Mouse (Mus musculus): ENCODE data around the gene Hrc. TPM values are rescaled to one million over a fixed set of nuclear protein-coding genes. Genes with fewer than 3 reads are reported as not detected.
"Not testable (repeated sequence)": the region's sequence is repeated elsewhere in the genome, so short reads cannot be mapped to it uniquely, and the experiment has no call there.

The Hrc gene
- total RNA-seq, 4 experiments from 2014 or later: 1,032 to 1,216 (median 1,081) TPM

GRCm38 (mm10) chr7:45333431-45333982 lies 1.6 kb upstream of the Hrc start, which contains the start of gene Trpm4:
Gene Trpm4, minus strand, starts transcription at chr7:45333780.
- peak; percentile 91 for DNase-seq (ENCODE audit: low spot score)

- DNase-seq (ENCODE audit: low spot score): peak; percentile 55
Observed at GRCm38 (mm10) chr7:45334605-45335004, 485 bp upstream of the Hrc start.

- DNase-seq (ENCODE audit: low spot score): no peak
Observed at GRCm38 (mm10) chr7:45336319-45336718, 1.2 kb downstream of the Hrc start.

- DNase-seq (ENCODE audit: low spot score): no peak
Observed at GRCm38 (mm10) chr7:45337469-45337868, 2.4 kb downstream of the Hrc start.

- DNase-seq (ENCODE audit: low spot score): no peak
Observed at GRCm38 (mm10) chr7:45338161-45338911, 3.2 kb downstream of the Hrc start.

GRCm38 (mm10) chr7:45339410-45340065 lies 4.4 kb downstream of the Hrc start:
- DNase-seq (ENCODE audit: low spot score): peak; percentile 49

- DNase-seq (ENCODE audit: low spot score): no peak
Observed at GRCm38 (mm10) chr7:45340066-45340442, 5.0 kb downstream of the Hrc start.

GRCm38 (mm10) chr7:45340669-45341068 lies 5.6 kb downstream of the Hrc start:
- peak; percentile 63 for DNase-seq (ENCODE audit: low spot score)

GRCm38 (mm10) chr7:45341303-45341702 lies 6.2 kb downstream of the Hrc start:
- DNase-seq (ENCODE audit: low spot score): peak; percentile 74

GRCm38 (mm10) chr7:45342081-45342480 lies 7.0 kb downstream of the Hrc start:
- DNase-seq (ENCODE audit: low spot score): no peak

- no peak for DNase-seq (ENCODE audit: low spot score)
Observed at GRCm38 (mm10) chr7:45343543-45343942, 8.5 kb downstream of the Hrc start.

- no peak for DNase-seq (ENCODE audit: low spot score)
Observed at GRCm38 (mm10) chr7:45346905-45347304, 11.8 kb downstream of the Hrc start.

- no peak for DNase-seq (ENCODE audit: low spot score)
Observed at GRCm38 (mm10) chr7:45353041-45353440, 18.0 kb downstream of the Hrc start.

GRCm38 (mm10) chr7:45355318-45356020 lies 20.4 kb downstream of the Hrc start:
- DNase-seq (ENCODE audit: low spot score): no peak

GRCm38 (mm10) chr7:45356087-45356486 lies 21.0 kb downstream of the Hrc start:
- DNase-seq (ENCODE audit: low spot score): no peak

- DNase-seq (ENCODE audit: low spot score): not testable (repeated sequence)
Observed at GRCm38 (mm10) chr7:45359081-45359480, 24.0 kb downstream of the Hrc start.

GRCm38 (mm10) chr7:45360404-45361125 lies 25.5 kb downstream of the Hrc start:
- no peak for DNase-seq (ENCODE audit: low spot score)

- DNase-seq (ENCODE audit: low spot score): peak; percentile 44
Observed at GRCm38 (mm10) chr7:45361243-45361804, 26.2 kb downstream of the Hrc start.

- DNase-seq (ENCODE audit: low spot score): no peak
Observed at GRCm38 (mm10) chr7:45362801-45363200, 27.7 kb downstream of the Hrc start.

GRCm38 (mm10) chr7:45363983-45364382 lies 28.9 kb downstream of the Hrc start:
- DNase-seq (ENCODE audit: low spot score): no peak
